Mouse (Mus musculus) CH12F3 (cell line): ENCODE results near the gene Nxf1.
"Not testable (repeated sequence)": the region's sequence is repeated elsewhere in the genome, so short reads cannot be mapped to it uniquely, and the experiment has no call there.

ENCODE experiments used
- in situ Hi-C: fragments of 300-500 bp; cut with MboI; formaldehyde crosslinking; loops from 2 replicates; pipeline ENCODE4 v1.14.3; 2020; ENCODE audit warnings: low sequenced_read_pairs

Gene Nxf1

DNA sequence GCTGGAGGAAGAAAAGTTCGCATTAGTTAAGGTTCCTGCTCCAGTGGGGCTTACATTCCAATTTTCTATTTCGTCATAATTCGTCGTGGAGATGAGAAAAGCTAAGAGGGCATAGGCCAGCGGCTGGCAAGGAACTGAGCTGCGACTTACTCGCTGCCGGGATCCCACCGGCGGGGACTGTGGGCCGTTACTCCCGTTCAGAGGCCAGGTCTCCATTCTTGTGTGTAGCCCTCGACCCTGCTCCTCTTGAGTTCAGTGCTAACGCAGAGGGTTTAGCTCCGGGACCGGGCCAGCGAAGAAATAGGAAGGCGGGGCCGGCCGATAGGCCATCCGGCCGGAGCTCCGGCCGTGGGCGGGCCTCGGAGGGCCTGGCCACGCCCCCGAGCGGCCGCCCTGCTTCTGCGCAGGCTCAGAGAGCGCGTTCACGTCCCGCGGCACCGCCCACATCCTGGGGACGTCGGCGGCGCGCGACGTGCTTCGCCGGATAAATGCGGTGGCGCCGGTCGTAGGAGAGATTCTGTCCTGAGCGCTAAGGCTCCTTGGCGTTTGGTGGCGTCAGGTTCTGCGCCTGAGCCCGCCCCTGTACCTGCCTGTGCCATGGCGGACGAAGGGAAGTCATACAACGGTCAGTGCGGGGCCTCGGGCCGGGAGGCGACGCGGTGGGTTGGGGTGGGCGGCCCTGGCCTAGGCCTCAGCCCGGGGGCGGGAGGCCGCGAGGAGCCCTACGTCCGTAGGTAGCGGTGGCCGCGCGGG is at the start of gene Nxf1:
Gene Nxf1 (plus strand): TSS at position 439 of the 753 bp plus-strand sequence.
- in situ Hi-C loops = no loop called here

DNA sequence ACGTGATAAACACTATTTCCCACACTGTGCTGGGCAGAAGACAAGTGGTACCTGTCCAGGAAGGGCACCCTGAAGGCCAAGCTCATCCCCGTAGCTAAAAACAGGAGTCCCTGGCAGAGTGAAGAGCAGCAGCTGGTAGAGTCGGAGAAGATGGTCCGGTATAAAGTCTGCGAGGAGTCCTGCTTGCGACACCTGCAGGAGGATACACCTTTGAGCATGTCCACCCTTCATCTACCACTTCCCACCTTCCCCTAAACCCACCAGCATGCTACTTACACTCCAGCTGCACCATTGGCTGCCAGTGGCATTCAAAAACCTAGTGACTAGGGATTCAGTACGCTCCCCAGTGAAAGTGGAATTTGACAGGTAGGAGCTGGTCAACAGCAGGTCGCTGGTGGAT is 47.9 kb upstream of the Nxf1 start:
- in situ Hi-C loops = no loop called here

- in situ Hi-C loops = no loop called here
Observed at GRCm38 (mm10) chr19:8710057-8710456, 46.8 kb upstream of the Nxf1 start.

DNA sequence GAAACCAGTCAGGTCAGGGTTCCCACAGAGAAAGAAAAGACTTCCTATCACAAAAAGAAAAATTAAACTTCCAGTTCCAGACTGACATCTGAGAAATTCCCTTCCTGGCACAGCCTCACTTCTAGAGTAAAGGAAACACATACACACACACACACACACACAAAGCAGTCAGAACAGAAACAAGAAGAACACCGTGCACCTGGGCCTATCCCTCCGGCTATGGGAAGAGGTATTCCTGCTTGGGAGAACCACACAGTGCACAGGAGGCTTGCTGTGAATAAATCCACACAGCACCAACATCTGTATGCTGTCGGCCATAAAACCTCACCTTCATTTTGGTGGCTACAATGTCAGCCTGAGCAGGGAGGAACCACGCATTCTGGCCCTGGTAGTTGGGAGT is 45.4 kb upstream of the Nxf1 start:
- in situ Hi-C loops = no loop called here

GRCm38 (mm10) chr19:8711949-8712869 is 44.7 kb upstream of the Nxf1 start:
- in situ Hi-C loops = no loop called here

DNA sequence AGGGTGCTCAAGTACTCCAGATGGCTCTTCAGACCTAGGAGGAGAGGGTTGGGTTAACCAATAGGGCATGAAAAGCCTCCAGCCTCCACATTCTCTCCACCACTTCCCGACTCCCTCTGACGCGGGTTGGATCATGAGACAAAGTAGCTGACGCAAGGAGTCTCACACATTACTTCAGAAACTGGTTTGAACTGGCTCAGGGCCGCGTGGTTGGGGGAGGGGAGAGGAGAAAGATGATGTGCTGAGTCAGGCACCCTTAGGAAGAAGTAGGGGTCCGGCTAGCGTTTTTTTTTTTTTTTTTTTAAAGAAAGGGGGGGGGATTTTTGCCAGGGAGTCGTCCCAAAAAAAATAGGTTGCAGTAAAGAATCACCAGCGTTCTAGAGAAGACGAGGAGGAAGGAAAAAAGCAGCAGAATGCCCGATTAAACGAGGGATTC is 44.0 kb upstream of the Nxf1 start:
- in situ Hi-C loops = no loop called here

DNA sequence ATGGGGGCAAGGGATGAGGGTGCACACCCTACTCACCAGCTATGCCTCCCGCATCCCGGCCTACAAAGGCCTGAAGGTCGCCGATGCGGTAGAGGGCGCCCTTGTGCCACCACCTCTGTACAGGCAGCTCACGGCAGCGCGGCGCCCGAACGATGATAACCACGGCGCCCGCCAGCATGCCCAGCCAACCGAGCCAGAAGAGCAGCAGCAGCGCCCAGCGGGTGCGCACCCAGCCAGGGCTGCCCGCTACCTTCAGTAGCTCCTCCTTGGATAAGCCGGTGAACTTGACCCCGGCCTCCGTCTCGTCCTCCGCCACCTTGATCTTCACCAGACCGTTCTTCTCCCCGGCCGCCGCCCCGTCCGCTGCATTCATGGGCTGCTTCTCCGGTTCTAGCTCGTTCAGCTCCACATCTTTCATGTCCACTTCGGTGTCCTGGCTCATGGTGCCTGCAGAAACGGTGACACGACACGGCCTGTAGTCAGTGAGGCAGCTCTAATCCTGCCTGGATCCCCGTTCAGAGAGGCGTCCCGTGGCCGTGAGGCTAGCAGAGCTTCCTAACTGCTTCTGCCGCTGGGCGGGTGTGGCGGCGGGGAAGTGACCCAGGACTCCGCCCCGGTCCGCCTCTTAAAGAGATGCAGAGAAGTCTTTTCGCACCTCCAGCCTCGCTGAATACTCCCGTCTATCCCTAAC is 43.4 kb upstream of the Nxf1 start:
- in situ Hi-C loops = no loop called here

GRCm38 (mm10) chr19:8713997-8714652 is 42.7 kb upstream of the Nxf1 start:
- in situ Hi-C loops = no loop called here

DNA sequence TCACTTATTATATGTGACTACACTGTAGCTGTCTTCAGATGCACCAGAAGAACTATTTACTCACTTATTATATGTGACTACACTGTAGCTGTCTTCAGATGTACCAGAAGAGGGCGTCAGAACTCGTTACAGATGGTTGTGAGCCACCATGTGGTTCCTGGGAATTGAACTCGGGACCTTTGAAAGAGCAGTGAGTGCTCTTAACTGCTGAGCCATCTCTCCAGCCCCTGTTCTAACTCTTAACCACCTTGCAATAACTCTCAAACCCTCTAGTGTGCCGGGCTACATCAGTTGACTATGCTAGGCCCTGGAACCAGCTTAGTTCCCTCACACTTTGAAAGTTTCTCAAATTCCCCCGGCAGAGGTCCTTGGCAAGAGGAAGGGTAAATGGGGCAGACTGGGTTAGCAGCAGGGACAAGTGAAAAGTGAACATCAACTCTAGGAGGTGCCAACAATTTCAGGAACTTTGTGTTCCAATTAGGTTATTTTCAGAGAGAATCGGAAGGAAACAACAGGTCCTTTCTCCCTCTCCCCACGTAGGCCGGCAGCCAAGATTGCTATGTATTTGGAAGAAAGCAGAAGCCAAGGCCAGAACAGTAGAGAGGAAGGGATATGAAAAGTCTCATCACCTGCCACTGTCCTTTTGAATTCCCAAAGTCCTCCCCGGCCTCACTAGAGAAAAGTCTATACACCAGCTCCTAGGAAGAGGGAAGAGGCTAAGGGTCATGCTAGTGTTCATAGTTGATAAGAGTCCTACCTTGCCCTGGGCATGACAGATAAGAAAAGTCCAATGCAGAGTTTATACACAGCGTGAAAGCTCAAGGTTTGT is 42.0 kb upstream of the Nxf1 start:
- in situ Hi-C loops = no loop called here

DNA sequence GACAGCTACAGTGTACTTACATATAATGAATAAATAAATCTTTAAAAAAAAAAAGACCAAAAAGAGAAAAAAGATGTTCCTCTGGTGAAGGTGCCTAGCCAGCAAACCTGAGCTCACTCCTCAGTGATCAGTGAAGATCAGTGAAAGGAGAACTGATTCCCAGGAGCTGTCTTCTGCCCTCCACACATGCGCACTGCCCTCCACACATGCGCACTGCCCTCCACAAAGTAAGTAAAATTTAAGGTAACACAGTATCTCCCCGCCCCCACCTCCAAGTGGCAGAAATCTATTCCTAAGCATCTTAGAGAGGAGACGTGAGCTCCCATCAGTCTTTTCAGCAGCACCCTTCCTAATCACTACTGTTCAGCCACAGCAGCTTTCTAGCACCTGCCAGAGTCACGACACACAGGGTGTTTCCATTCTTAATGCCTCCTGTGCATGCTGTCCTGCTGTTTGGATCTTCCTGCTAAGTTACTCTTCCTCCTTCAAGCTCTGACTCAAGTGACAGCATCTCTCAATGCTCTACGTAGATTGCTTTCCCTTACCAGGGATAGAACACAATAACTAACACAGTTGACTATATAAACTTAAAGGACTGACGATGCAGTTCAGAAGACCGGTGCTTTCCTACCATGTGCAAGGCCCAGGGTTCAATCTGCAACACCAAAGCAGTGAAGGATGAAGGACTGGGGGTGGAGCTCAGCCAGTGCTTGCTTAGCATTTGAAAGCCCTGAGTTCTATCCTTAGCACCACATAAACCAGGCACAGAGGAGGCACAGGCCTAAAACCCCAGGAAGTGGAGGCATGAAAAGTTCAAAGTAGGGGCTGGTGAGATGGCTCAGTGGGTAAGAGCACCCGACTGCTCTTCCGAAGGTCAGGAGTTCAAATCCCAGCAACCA is 40.8 kb upstream of the Nxf1 start:
- in situ Hi-C loops = no loop called here

GRCm38 (mm10) chr19:8716767-8717475 is 40.0 kb upstream of the Nxf1 start:
- in situ Hi-C loops = no loop called here

- in situ Hi-C loops = no loop called here
Observed at GRCm38 (mm10) chr19:8718357-8718756, 38.5 kb upstream of the Nxf1 start.

- in situ Hi-C loops = not testable (repeated sequence)
Observed at GRCm38 (mm10) chr19:8719037-8719436, 37.8 kb upstream of the Nxf1 start.

- in situ Hi-C loops = no loop called here
Observed at GRCm38 (mm10) chr19:8721378-8721777, 35.5 kb upstream of the Nxf1 start.

DNA sequence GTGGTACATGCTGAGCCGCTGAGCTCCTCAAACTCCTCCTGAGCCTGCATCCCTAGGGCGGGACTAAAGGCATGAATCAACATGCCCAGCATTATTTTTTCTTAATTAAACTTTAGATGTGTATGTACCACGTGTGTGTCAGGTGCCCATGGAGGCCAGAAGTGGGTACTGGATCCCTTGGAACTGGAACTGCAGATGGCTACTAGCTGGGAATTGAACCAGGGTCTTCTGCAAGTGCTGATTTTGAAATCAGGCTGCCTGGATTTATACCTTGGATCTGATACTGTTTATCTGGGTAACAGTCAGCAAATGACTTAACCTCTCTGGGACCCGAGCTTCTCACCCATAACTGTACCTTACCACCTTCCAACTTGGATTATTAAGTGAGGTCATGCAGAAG is 34.9 kb upstream of the Nxf1 start:
- in situ Hi-C loops = no loop called here

- in situ Hi-C loops = no loop called here
Observed at GRCm38 (mm10) chr19:8722559-8722906, 34.3 kb upstream of the Nxf1 start.

- in situ Hi-C loops = no loop called here
Observed at GRCm38 (mm10) chr19:8722907-8723573, 33.8 kb upstream of the Nxf1 start, which contains the start of gene Slc3a2. Gene Slc3a2 (minus strand): TSS chr19:8723369.
